In the genomic region with DNA sequence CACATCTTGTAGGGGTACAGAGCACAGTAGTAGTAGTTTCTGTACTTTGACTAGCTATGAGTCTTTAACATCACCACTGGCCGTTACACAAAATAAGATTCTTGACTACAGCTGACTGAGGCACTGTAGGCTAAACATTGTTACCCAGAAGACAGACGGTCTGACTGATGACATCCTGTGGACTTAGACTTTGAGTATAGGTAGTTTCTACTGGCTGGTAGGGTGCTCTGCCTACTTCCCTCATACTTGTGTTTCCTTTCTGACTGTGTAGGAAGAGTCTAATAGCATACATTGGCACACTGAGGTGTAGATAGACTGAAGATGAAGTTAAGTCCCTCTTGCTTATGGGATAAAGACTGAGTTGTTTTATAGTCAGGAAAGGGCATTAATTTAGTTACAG, we compare ENCODE assay signal across 16 mouse cellular contexts.
"Had no signal": no experiment of that assay in that cellular context is flagged by ENCODE, and none has a peak within 500 bp of the region (broad histone marks: within the 10 kb centered on the region; RNA-seq: fewer than 3 reads in every experiment).

No protein-coding gene starts in this region.

- H3K27ac ChIP-seq: lung, embryonic 15.5 days; macrophage; midbrain, embryonic 13.5 days; midbrain, embryonic 15.5 days; neural tube, embryonic 12.5 days; stomach, embryonic 15.5 days; stomach, postnatal 0 days had no signal

- H3K4me3 ChIP-seq: lung, embryonic 15.5 days; megakaryocyte, embryonic 14.5 days; midbrain, embryonic 13.5 days; midbrain, embryonic 15.5 days; neural tube, embryonic 12.5 days; stomach, embryonic 15.5 days had no signal

- DNase-seq: liver, postnatal 0 days; lung, adult 2 months; lung, postnatal 14 days; lung, postnatal 36 days; right cerebral cortex, postnatal 14 days; thymus, postnatal 14 days; thymus, postnatal 36 days had no signal

- ATAC-seq: liver, postnatal 0 days; lung, postnatal 0 days; midbrain, embryonic 13.5 days; midbrain, embryonic 15.5 days had no signal
